Mouse (Mus musculus) thymus, adult 2 months (tissue): ENCODE measurements around the gene Acvr2b. TPM values are rescaled to one million over a fixed set of nuclear protein-coding genes. Genes with fewer than 3 reads are reported as not detected.
A peak's percentile ranks its signal among the peaks of the same experiment; 100 is the strongest.

Experiments
- DNase-seq: peaks from one replicate; pipeline ENCODE4 v3.0.0; 2021
- H3K27ac ChIP-seq: fragments of 200-500 bp; 2 replicates; pipeline ENCODE4 v1.5.1; 2012; ENCODE audit warnings: low read length, control low read depth; ENCODE audit not compliant: control insufficient read depth, insufficient read depth
- H3K27me3 ChIP-seq: fragments of 200-500 bp; 2 replicates; pipeline ENCODE4 v1.6.1; 2012; ENCODE audit warnings: mild to moderate bottlenecking, low read length, moderate library complexity, mixed read lengths; ENCODE audit not compliant: control insufficient read depth, insufficient read depth
- H3K36me3 ChIP-seq: fragments of 200-500 bp; 2 replicates; pipeline ENCODE4 v1.6.1; 2012; ENCODE audit warnings: mild to moderate bottlenecking, low read length, moderate library complexity; ENCODE audit not compliant: control insufficient read depth, insufficient read depth
- H3K4me1 ChIP-seq: fragments of 200-500 bp; replicated peaks from 2 replicates; pipeline ENCODE4 v1.6.1; 2012; ENCODE audit warnings: low read length; ENCODE audit not compliant: control insufficient read depth, insufficient read depth
- H3K4me3 ChIP-seq: fragments of 200-500 bp; 2 replicates; pipeline ENCODE4 v1.5.1; 2012; ENCODE audit warnings: mild to moderate bottlenecking, low read length, control low read depth, moderate library complexity; ENCODE audit not compliant: control insufficient read depth, insufficient read depth
- CTCF ChIP-seq: fragments of 200-500 bp; IDR thresholded peaks from 2 replicates; pipeline ENCODE4 v1.5.1; 2012; ENCODE audit warnings: mild to moderate bottlenecking, control low read depth, low read length, moderate library complexity, borderline replicate concordance; ENCODE audit not compliant: control insufficient read depth, poor library complexity, insufficient read depth; ENCODE audit errors: extremely low read depth
- POLR2A ChIP-seq: fragments of 200-500 bp; IDR thresholded peaks from 2 replicates; pipeline ENCODE4 v1.6.1; 2012; ENCODE audit warnings: mild to moderate bottlenecking, low read length, control low read depth, moderate library complexity; ENCODE audit not compliant: control insufficient read depth, poor library complexity, insufficient read depth; ENCODE audit errors: extremely low read depth
- WGBS: fragments of 180-500 bp; shearing (Covaris S2); methylation state at CpG from one replicate; pipeline ENCODE4 v1.1.7; 2018; 5-methylcytosine and 5-hydroxymethylcytosine counted together
- polyA plus RNA-seq: library from polyadenylated mRNA; depleted of rRNA; stranded (reverse); fragments of >200 nt; gene quantifications from 2 replicates; pipeline ENCODE4 v1.2.3, GENCODE M21; 2012; rRNA removed

Acvr2b gene
- 7.7 and 8.3 TPM in 2 replicates for polyA plus RNA-seq

GRCm38 (mm10) chr9:119401801-119402214 is at the start of gene Acvr2b:
Gene Acvr2b, plus strand, starts transcription at chr9:119402118.
- WGBS: under 1% methylated on average over 15 of the region's 32 CpGs

GRCm38 (mm10) chr9:119353926-119354325 is 48.0 kb upstream of the Acvr2b start:
- Histone ChIP-seq H3K4me1 (peaks cover 3% of the 10 kb centered on the region), H3K27ac (no peak overlapping the region), H3K4me3 (no peak overlapping the region), H3K36me3 (peaks cover 5% of the 10 kb centered on the region; the same call in 1 of the 2 replicates), H3K27me3 (no peaks in the 10 kb centered on the region)
- WGBS: 93% methylated on average over 6 of the region's 6 CpGs
- TF ChIP-seq POLR2A (no peak), CTCF (no peak)
- no peak for DNase-seq

More at GRCm38 (mm10) chr9:119401801-119402214, at the start of gene Acvr2b:
- peak within 1 kb of the TSS; percentile 55 for H3K4me3 ChIP-seq
- no peak within 1 kb of the TSS for H3K27ac ChIP-seq
- no peaks in the 10 kb centered on the region; the same call in 1 of the 2 replicates for H3K27me3 ChIP-seq
- peak; percentile 61; the same call in 1 of the 2 replicates for TF ChIP-seq CTCF
- TF ChIP-seq POLR2A: 0 out of 2 replicates have a peak, but pooled peaks have one; percentile 23
- peak; percentile 92 for DNase-seq
- no peaks in the 10 kb centered on the region for H3K36me3 ChIP-seq
- H3K4me1 ChIP-seq: peaks cover 25% of the 10 kb centered on the region

GRCm38 (mm10) chr9:119355943-119356342 is 46.0 kb upstream of the Acvr2b start:
- Histone ChIP-seq H3K4me1 (peaks cover 3% of the 10 kb centered on the region), H3K4me3 (no peak overlapping the region), H3K27me3 (no peaks in the 10 kb centered on the region), H3K27ac (no peak overlapping the region), H3K36me3 (no peaks in the 10 kb centered on the region)
- TF ChIP-seq POLR2A (no peak), CTCF (no peak)
- DNase-seq: no peak
- 93% methylated on average over 6 of the region's 6 CpGs for WGBS

- Histone ChIP-seq H3K4me3 (peak within 1 kb of the TSS; percentile 58), H3K4me1 (peaks cover 3% of the 10 kb centered on the region), H3K36me3 (no peaks in the 10 kb centered on the region), H3K27me3 (no peaks in the 10 kb centered on the region), H3K27ac (no peak within 1 kb of the TSS)
- peak; percentile 62; the same call in 1 of the 2 replicates for TF ChIP-seq CTCF
- 0 out of 2 replicates have a peak, but pooled peaks have one; percentile 20 for TF ChIP-seq POLR2A
- peak; percentile 89 for DNase-seq
- WGBS: 3% methylated on average over 65 of the region's 65 CpGs
These were observed 44.4 kb upstream of the Acvr2b start, which contains the start of gene Xylb for GRCm38 (mm10) chr9:119357331-119358057. Gene Xylb, plus strand, starts transcription at chr9:119357381.

GRCm38 (mm10) chr9:119358058-119358429 is 43.9 kb upstream of the Acvr2b start:
- H3K4me3 ChIP-seq: no peak overlapping the region
- DNase-seq: no peak
- H3K4me1 ChIP-seq: peaks cover 3% of the 10 kb centered on the region
- no peak for TF ChIP-seq CTCF
- WGBS: 60% methylated on average over 9 of the region's 9 CpGs
- H3K27me3 ChIP-seq: no peaks in the 10 kb centered on the region
- no peaks in the 10 kb centered on the region for H3K36me3 ChIP-seq
- H3K27ac ChIP-seq: no peak overlapping the region

- no peak for DNase-seq
These were observed 40.5 kb upstream of the Acvr2b start for GRCm38 (mm10) chr9:119361416-119361815.

More at GRCm38 (mm10) chr9:119361416-119361815, 40.5 kb upstream of the Acvr2b start:
- 97% methylated on average over 5 of the region's 5 CpGs for WGBS
- TF ChIP-seq POLR2A: no peak
- no peak for TF ChIP-seq CTCF
- Histone ChIP-seq H3K4me3 (no peak overlapping the region), H3K27me3 (no peaks in the 10 kb centered on the region), H3K36me3 (no peaks in the 10 kb centered on the region), H3K4me1 (peaks cover 3% of the 10 kb centered on the region), H3K27ac (no peak overlapping the region)
